Mouse (Mus musculus) liver, adult 2 months (tissue): ENCODE results near the gene Col5a1. TPM values are rescaled to one million over a fixed set of nuclear protein-coding genes. Genes with fewer than 3 reads are reported as not detected.

Experiments used
- DNase-seq: peaks from one replicate; pipeline ENCODE4 v3.0.0-alpha.2; 2011; ENCODE audit warnings: low read depth, low spot score; ENCODE audit errors: extremely low read depth
- H3K27ac ChIP-seq: fragments of 200-500 bp; replicated peaks from 2 replicates; pipeline ENCODE4 v1.5.1; 2012; ENCODE audit warnings: low read depth, mild to moderate bottlenecking, control low read depth, inconsistent platforms, low read length; ENCODE audit not compliant: insufficient read depth
- H3K27me3 ChIP-seq: fragments of 200-500 bp; 2 replicates; pipeline ENCODE4 v1.6.1; 2012; ENCODE audit warnings: mild to moderate bottlenecking, moderate library complexity, low read length, inconsistent platforms; ENCODE audit not compliant: control insufficient read depth, insufficient read depth
- H3K36me3 ChIP-seq: fragments of 200-500 bp; 2 replicates; pipeline ENCODE4 v1.6.1; 2012; ENCODE audit warnings: low read length, inconsistent platforms; ENCODE audit not compliant: control insufficient read depth, insufficient read depth
- H3K4me1 ChIP-seq: fragments of 200-500 bp; 2 replicates; pipeline ENCODE4 v1.6.1; 2011; ENCODE audit warnings: low read length; ENCODE audit not compliant: control insufficient read depth, insufficient read depth
- H3K4me3 ChIP-seq: fragments of 200-500 bp; 2 replicates; pipeline ENCODE4 v1.5.1; 2011; ENCODE audit warnings: low read depth, mild to moderate bottlenecking, control low read depth, low read length, moderate library complexity; ENCODE audit not compliant: insufficient read depth
- H3K79me2 ChIP-seq: fragments of 200-500 bp; 2 replicates; pipeline ENCODE4 v1.6.1; 2012; ENCODE audit warnings: inconsistent platforms, mild to moderate bottlenecking, low read length, moderate library complexity; ENCODE audit not compliant: control insufficient read depth, insufficient read depth
- H3K9ac ChIP-seq: fragments of 200-500 bp; 2 replicates; pipeline ENCODE4 v1.6.1; 2012; ENCODE audit warnings: low read depth, mild to moderate bottlenecking, control low read depth, inconsistent platforms, low read length
- CTCF ChIP-seq: fragments of 200-500 bp; IDR thresholded peaks from 2 replicates; pipeline ENCODE4 v1.5.1; 2011; ENCODE audit warnings: low read depth, low read length, control low read depth
- POLR2A ChIP-seq: fragments of 200-500 bp; IDR thresholded peaks from 2 replicates; pipeline ENCODE4 v1.6.1; 2011; ENCODE audit warnings: low read length, control low read depth; ENCODE audit not compliant: insufficient read depth; ENCODE audit errors: extremely low read depth
- WGBS: fragments of 180-500 bp; shearing (Covaris S2); methylation state at CpG from one replicate; pipeline ENCODE4 v1.1.7; 2018; 5-methylcytosine and 5-hydroxymethylcytosine counted together
- polyA plus RNA-seq: library from polyadenylated mRNA; depleted of rRNA; stranded (reverse); fragments of >200 nt; gene quantifications from 2 replicates; pipeline ENCODE4 v1.2.3, GENCODE M21; 2012
- total RNA-seq: library from RNA; depleted of rRNA; stranded (reverse); fragments of >200 nt; gene quantifications from 2 replicates; pipeline ENCODE4 v1.2.3, GENCODE M21; 2014

Col5a1 gene
- total and polyA plus RNA-seq, 2 experiments: 2.0 to 2.1 TPM

GRCm38 (mm10) chr2:28066686-28067085, 180.5 kb downstream of the Col5a1 start:
- Histone ChIP-seq H3K27me3 (no peaks in the 10 kb centered on the region), H3K27ac (no peak overlapping the region), H3K36me3 (no peaks in the 10 kb centered on the region), H3K9ac (no peak overlapping the region), H3K4me3 (no peak overlapping the region), H3K4me1 (no peaks in the 10 kb centered on the region), H3K79me2 (no peaks in the 10 kb centered on the region)
- TF ChIP-seq POLR2A (no peak), CTCF (no peak)
- 62% methylated on average over 5 of the region's 5 CpGs for WGBS
- DNase-seq: no peak

GRCm38 (mm10) chr2:28067175-28067574, 180.9 kb downstream of the Col5a1 start:
- H3K79me2 ChIP-seq: no peaks in the 10 kb centered on the region
- WGBS: 86% methylated on average over 6 of the region's 6 CpGs
- H3K4me1 ChIP-seq: no peaks in the 10 kb centered on the region
- no peak overlapping the region for H3K9ac ChIP-seq
- no peak overlapping the region for H3K4me3 ChIP-seq
- H3K36me3 ChIP-seq: no peaks in the 10 kb centered on the region
- TF ChIP-seq POLR2A: no peak
- TF ChIP-seq CTCF: no peak
- no peaks in the 10 kb centered on the region for H3K27me3 ChIP-seq
- no peak overlapping the region for H3K27ac ChIP-seq
- DNase-seq: no peak

GRCm38 (mm10) chr2:28067821-28068536, 181.8 kb downstream of the Col5a1 start:
- Histone ChIP-seq H3K4me1 (no peaks in the 10 kb centered on the region), H3K36me3 (no peaks in the 10 kb centered on the region), H3K27ac (no peak overlapping the region), H3K4me3 (no peak overlapping the region), H3K79me2 (no peaks in the 10 kb centered on the region), H3K27me3 (no peaks in the 10 kb centered on the region), H3K9ac (no peak overlapping the region)
- no peak for TF ChIP-seq CTCF
- no peak for TF ChIP-seq POLR2A
- 90% methylated on average over 2 of the region's 2 CpGs for WGBS
- DNase-seq: no peak

- TF ChIP-seq CTCF: no peak
- no peak for TF ChIP-seq POLR2A
- Histone ChIP-seq H3K4me1 (no peaks in the 10 kb centered on the region), H3K27me3 (no peaks in the 10 kb centered on the region), H3K79me2 (no peaks in the 10 kb centered on the region), H3K4me3 (no peak overlapping the region), H3K36me3 (no peaks in the 10 kb centered on the region), H3K27ac (no peak overlapping the region), H3K9ac (no peak overlapping the region)
- no peak for DNase-seq
- 93% methylated on average over 9 of the region's 9 CpGs for WGBS
Measured at GRCm38 (mm10) chr2:28068537-28068878, 182.3 kb downstream of the Col5a1 start.

GRCm38 (mm10) chr2:28075616-28076187, 189.5 kb downstream of the Col5a1 start:
- Histone ChIP-seq H3K9ac (no peak overlapping the region), H3K4me1 (no peaks in the 10 kb centered on the region), H3K79me2 (no peaks in the 10 kb centered on the region), H3K36me3 (no peaks in the 10 kb centered on the region), H3K4me3 (no peak overlapping the region), H3K27me3 (no peaks in the 10 kb centered on the region), H3K27ac (no peak overlapping the region)
- no peak for TF ChIP-seq CTCF
- no peak for TF ChIP-seq POLR2A
- DNase-seq: no peak
- 79% methylated on average over 7 of the region's 7 CpGs for WGBS

- Histone ChIP-seq H3K27ac (no peak within 1 kb of the TSS), H3K9ac (no peak within 1 kb of the TSS), H3K36me3 (no peaks in the 10 kb centered on the region), H3K79me2 (no peaks in the 10 kb centered on the region), H3K4me1 (no peaks in the 10 kb centered on the region), H3K27me3 (no peaks in the 10 kb centered on the region), H3K4me3 (no peak within 1 kb of the TSS)
- 87% methylated on average over 3 of the region's 3 CpGs for WGBS
- DNase-seq: no peak
- TF ChIP-seq POLR2A: no peak
- TF ChIP-seq CTCF: no peak
Measured at GRCm38 (mm10) chr2:28084768-28085167, 198.5 kb downstream of the Col5a1 start, which contains the start of gene Fcnb. TSS of gene Fcnb (minus strand) at chr2:28084885.
